Mouse (Mus musculus) CD4-positive, CD25-positive, alpha-beta regulatory T cell, adult 2 months (primary cell): ENCODE data around the gene Hspa12a.

Source experiments
- DNase-seq: peaks from one replicate; pipeline ENCODE4 v3.0.0-alpha.2; 2012; ENCODE audit warnings: low read depth, low spot score

Gene Hspa12a

GRCm38 (mm10) chr19:58942841-58943828 lies at the start of gene Hspa12a, which contains the start of gene Eno4:
Hspa12a (minus strand) TSS chr19:58943654.
Eno4 (plus strand) TSS chr19:58943425.
- DNase-seq = peak; percentile 96

DNA sequence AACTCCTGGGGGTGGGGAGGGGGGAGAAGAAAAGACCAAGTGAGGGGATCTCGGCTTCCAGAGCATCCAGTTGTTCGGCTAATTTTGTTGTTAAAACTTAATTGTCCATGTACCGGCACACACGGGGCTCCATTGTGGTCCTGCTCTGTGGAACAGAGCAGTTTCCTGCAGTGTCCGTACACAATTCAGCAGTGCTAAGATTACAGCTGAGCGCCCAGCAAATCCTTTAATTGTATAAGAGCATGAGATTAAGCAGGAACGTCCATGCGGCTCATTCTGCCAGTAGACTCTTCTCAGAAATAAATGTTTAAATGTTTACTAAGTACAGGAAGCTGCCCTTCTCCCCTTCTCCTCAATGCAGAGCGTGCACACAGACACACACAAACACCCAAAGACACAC lies 38.1 kb upstream of the Hspa12a start:
- DNase-seq = no peak

DNA sequence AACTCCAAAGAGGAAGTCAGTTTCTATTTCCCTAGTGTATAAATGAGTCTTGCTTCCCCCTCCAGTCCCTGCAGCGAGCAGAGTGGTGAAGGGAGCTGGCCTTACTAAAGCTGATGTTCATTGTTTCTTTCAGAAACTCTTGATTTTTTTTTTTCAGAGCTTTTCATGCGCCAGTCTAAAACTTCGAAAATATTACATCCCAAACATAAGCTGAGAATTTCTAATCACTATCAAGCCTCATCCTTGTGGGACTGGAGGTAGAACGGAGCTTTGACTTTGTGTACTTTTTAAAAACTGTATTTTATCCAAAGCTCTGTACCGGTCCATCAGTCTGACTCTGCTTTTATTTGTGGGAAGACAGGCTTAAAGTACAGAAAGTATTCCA lies 36.6 kb upstream of the Hspa12a start:
- DNase-seq = no peak

DNA sequence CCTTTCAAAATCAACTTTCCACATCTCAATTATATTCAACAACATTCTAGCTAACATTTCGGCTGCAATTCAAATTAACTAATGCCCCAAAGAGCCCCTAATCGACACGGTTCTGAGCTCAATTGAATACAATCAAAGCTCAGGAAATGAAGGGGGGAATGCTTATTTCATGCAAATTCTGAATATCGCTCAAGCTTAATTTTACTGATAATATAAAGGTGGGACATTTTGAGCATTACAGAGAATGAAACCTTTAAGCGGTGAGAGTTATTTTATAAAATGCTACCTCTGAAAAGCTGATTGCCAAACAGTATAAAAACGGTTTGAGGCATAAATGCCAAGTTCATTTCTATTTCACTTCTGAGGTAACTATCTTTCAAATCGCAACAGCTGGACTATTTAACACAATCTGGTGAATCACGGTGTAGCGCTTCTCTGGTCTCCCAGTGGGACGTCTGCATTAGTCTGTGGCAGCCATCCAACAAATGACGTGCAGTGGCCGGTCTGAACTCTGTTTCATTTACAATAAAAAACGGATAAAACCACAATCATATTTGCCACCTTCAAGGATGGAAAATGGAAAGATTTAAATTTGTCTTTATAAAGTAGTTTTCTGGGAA lies 36.1 kb upstream of the Hspa12a start:
- no peak for DNase-seq

GRCm38 (mm10) chr19:58978401-58979171 lies 35.1 kb upstream of the Hspa12a start:
- no peak for DNase-seq

DNA sequence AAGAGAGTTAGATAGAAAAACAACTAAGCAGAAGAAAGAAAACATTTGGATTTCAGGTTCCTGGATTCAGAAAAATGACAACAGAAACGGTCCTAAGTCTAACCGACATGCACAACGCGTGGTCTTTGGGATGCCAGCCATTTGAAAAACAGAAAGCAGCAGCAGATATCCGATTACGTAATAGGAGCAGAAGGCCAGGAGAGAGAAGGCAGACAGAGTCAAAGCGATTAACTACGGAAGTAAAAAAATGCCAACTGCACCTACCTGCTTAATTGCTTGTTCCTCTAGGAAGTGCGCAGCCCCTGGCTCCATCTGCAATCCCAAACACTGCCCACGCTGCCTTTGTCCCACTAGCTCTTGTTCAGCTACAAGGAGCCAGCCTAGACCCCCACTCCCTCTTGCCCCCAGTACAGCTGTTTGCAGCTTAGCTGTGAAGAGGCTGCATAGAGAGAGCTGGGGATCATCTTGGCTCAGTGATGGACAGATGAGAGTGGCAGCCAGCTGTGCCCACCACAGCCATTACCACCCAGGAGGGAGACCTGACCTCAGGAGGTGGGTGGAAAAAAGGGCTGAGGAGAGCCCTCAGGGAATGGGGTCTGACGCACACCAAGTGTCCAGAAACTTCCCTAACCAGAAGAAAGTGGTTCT lies 31.9 kb upstream of the Hspa12a start:
- DNase-seq = no peak

DNA sequence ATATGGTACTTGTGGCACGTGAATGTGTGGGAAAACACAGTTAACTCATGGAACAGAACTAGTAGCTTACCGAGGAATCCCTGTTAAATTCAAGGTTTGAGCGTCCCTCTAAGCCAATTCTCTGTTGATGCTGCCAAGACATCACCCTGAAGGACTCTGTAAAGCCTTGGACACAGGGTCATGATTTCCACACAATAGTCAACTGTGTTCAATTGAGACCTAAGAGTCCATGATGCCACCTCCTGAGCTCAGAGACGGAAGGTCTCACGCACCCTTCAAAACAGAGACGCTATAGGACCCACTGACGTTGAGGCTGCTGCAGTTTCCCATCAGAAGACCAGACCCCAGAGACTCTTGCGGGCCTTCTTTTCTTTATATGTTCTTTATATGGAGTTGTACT lies 30.7 kb upstream of the Hspa12a start:
- no peak for DNase-seq

- DNase-seq = no peak
These were observed 27.4 kb upstream of the Hspa12a start for GRCm38 (mm10) chr19:58970826-58971225.

DNA sequence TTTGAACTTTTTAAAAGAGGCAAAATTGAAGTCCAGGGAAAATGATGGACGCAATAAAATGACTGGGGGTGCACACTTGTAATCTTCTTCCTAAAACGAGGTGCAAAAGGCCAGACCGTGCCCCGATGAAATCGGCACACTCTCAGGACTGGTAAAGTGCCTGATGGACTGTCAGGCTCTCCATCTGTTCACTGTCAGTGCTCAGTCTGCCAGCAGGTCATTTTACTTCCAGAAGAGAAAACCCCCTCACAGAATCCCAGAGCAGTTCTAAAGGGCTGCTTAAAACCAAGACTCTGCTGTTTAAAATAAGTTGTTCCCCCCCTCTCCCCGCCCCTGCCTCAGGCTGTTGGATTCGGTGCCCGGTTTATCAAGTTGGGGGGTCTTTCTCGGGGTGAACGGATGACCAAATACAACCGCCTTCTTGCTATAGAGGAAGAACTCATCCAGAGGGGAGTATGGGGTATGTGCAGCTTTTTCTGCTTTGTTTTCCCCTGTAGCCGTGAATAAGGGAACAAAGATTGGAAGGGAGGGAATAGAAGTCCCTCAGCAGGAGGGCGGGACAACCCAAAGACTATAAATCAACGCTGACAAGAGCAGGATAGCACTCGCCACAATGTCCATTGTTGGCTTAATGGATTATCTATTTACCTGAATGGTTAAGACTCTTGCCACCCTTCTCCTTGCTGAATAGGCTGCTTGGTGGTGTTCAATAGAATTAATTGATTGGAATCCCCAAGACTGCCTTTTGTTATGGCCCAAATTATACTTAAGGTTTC lies 25.5 kb upstream of the Hspa12a start:
- no peak for DNase-seq

DNA sequence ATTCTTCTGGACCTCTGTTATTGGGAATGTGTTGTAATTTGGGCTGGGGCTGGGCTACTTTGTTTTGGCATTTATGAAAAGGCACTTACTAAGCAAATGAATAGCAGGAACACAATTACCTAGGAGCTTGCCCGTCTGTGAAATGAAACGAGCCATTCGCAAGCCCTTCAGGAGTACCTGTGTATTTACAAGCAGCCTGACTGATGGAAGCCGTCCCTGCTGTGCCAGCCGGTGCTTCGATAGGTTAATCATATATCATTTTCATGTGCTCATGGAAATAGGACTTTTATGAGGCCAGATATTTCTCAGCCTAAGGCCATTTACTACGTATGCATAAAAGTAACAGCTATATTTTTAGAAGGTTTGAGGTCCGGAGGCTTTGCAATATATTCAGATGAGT lies 19.6 kb upstream of the Hspa12a start:
- DNase-seq = no peak

DNA sequence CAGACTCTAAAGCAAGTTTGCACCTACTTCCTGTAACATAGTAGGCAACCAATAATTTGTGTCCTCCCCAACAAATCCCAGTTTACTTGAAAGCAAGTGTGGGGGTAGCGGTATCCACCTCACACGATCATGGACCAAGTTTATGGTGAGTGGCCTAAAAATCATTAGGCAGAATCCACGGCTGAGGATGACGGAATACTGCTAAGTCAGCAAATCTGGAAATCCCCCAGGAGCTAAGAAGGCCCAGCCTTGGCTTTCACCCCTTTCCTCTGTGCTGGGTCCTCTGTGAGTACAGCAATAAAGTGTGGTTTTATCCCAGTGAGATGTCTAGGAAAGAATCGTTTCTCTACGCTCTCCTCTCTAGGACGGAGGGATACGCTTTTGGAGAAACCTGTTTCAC lies 11.3 kb upstream of the Hspa12a start:
- DNase-seq = no peak

- no peak for DNase-seq
These were observed 8.8 kb upstream of the Hspa12a start for GRCm38 (mm10) chr19:58952236-58952635.

DNA sequence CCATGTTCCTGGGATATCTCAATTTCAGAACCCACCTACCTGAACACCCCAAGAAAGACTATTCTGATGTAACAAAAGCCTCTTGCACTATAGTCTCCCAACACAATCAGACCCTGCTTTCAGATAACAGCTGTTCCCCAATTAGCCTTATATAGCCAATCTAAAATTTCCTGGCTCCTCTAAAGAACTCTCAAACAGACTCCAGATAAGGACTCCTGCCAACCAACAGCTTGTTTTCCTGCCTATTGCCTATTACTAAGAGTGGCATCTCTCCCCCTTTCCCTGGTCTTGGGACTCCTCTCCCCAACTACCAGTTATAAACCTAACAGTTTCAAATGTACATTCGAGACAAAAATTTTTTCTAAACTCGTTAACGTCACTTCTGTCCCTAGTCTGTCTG lies 8.1 kb upstream of the Hspa12a start:
- DNase-seq = no peak

DNA sequence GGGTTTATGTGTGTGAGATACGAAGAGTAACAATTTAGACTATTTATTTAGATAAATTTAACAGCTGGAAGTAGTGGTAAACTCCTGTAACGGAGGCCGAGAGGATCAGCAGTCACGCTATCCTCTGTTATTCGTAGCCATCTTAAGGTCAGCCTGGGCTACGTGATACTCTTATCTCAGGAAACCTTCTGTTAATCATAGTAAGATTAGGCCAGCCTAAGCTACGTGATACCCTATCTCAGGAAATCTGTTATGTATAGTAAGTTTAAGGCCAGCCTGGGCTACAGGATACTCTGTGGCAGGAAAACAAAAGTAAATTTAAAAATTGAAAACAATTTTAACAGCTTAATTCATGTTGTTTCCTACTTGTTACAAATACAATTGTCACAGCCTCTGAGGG lies 2.5 kb upstream of the Hspa12a start:
- no peak for DNase-seq

GRCm38 (mm10) chr19:58933062-58933461 lies 10.4 kb downstream of the Hspa12a start:
- DNase-seq = no peak

DNA sequence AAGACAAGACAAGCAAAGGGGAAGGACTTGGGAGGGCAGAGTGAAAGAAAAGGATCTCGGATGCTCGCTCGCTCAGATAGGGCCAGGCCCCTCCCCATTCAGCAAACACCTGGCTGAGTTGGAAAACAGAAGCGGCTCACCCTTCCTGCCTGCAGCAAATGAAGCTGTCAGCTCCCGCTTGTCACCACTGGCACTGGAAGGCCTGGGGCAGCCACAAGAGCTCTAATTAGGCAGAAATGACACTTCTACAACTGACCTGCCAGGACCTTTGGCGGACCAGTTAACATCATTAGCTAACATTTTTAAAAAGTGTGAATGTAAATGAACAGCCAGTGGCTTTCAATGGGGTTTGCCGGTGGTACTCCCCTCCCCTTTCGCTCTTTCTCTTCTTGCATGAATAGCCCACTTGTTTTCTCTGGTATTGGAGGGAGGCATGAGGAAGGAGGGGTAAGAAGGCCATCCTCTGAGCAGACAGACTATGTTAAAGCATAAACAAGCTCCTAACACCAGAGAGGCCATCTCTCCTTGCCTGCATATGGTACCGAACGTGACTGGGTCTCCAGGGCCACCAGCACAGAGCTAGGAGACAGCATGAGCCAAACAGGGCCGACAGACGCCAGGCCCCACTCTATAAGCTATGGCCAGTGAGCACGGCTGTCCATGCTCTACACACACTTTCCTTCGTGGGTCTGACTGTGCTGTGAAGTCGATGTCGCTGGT lies 12.2 kb downstream of the Hspa12a start:
- DNase-seq = no peak

DNA sequence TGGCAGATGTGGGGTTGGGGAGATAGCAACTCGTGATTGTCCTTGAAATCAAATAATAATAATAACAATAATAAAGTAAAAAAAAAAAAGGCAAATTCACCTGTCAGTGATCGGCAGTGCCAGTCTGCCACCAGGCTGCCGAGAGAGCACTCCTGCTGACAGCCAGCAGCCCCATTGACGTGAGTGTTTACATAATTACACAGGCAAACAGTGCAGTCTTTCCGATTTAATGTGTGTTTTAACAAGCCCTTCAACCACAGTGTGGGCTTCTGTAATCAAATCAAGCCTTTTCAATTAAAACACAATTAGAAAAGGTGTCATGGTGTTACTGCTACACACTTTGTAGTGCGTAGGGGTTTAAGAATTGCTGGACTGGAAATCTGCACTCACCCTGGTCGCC lies 24.3 kb downstream of the Hspa12a start:
- no peak for DNase-seq

GRCm38 (mm10) chr19:58918597-58918996 lies 24.9 kb downstream of the Hspa12a start:
- no peak for DNase-seq

GRCm38 (mm10) chr19:58913301-58913700 lies 30.2 kb downstream of the Hspa12a start:
- no peak for DNase-seq

DNA sequence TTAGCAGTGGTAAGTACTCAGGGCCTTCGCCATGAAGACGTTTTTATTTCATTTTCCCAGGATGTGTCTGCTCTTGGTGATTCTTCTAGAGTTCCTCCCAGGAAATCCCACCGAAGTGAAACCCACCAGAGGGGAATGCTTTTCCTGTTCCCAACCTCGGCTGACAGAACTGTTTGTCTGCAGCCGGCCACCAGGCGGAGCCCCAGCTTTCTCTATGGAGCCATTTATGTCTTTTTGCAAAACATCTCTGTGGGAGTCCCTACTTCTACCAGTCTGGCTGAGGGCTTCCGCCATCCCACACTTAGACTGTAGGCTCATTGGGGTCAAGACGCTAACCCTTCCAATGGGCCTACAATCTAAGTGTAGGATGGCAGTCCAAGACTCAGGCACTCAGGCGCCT lies 32.1 kb downstream of the Hspa12a start:
- DNase-seq = peak; percentile 61
